Mouse (Mus musculus): Measurements from ENCODE around the gene Ncapd3.

The Ncapd3 gene

DNA sequence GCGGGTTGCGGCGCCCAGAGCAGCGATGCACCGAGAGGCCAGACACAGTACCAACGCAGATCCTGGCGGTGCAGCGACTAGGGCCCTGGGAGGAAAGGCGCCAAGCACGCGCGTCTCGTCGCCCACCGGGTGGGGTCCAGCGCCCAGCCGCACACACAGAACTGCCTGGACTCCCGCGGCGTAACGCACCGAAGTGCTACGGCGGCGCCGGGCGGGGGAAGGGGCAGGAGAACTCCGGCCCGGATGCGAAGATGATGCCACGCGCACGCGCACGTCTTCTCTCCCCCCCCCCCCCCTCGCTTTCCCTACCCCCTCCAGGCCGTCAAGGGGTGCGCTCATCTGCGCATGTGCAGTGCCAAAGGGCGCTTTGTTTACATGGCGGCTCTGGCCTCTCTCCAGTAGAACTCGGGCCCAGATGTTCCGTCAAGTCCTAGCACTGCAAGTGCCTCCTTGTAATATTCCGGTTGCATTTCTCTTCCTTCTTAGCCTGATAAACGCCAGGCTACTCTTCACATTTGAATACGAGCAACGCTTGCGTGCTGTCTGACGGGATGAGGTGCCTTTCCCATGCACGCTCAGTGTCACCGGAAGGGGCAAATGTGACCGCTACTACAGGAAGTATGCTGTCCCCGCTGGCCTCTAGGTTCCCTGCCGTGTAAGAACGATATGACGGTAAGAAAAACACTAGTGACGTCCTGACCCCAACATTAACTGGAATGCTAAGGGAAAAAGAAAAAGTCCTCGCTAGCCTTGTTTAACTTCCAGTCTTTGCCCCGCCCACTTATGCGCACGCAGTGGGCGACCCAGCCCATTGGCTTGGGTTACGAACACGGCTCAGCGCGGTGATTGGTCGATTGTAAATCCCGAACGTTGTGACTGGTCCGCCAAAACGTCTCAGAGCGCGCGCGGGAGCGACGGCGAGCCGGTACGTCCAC is at the start of gene Ncapd3, which contains the start of gene Vps26b:
Gene Ncapd3, plus strand, starts transcription at position 348 of the 935 bp plus-strand sequence.
Gene Vps26b, minus strand, starts transcription at position 238 of the 935 bp plus-strand sequence.
- in situ Hi-C loops (cut with MboI, MseI) = loop anchor here (5.0 to 25.0 kb wide), 2 partner anchors 33 to 1893 kb away; partner anchors contain the start of genes Acad8 and Thyn1

DNA sequence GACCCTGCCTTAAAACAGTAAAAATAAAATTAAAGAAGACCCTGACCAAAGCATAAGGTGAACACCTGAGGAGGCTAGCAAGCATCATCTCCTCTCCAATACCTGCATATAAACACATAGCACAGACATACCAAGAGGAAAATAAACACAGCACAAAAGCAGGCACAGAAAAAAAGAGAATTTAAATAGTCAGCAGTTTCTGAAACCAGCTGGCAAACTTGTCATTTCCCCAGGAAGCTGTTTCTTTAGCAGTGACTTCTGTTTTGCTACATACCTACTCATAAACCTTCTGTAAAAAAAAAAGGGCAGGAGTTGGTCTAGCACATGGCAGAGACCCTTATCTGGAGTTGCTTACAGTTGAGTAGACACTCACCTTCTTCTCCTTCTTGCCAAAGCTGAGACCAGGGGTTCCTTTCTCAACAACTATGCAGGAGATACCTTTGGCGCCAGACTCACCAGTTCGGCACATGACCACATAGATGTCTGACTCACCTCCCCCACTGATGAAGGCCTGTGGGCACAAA is 44.8 kb upstream of the Ncapd3 start:
- in situ Hi-C loops (cut with MboI, MseI) = loop anchor here (10.0 kb wide), 1 partner anchor 1790 kb away; no protein-coding TSS in a partner anchor

DNA sequence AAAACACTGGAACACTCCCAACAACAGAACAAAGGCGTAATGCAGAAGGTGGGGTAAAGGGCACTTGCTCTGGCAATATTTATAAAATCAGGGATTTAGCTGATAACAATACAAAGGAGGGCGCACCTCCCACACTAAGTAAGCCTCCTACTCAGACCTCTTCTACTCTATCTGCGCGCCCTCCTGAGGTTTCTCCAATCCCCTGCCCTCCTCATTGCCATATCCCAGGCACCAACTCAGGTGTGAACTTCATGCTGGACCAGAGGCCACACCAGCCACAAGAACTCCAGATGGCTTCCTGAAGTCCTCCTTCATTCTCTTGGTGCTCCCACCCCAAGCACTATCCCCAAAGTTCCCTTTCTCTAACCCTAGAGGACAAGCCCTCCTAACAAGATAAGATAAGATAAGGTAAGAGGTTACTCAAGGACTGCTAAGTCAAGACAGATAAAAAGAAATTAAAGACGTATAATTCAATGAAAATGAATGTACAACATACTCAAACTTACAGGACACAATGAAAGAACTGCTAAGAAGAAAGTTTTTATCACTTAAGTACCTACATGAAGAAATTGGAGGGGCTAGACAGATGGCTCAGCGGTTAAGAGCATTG is 44.2 kb upstream of the Ncapd3 start:
- in situ Hi-C loops (cut with MboI, MseI) = loop anchor here (10.0 kb wide), 1 partner anchor 1791 kb away; no protein-coding TSS in a partner anchor

DNA sequence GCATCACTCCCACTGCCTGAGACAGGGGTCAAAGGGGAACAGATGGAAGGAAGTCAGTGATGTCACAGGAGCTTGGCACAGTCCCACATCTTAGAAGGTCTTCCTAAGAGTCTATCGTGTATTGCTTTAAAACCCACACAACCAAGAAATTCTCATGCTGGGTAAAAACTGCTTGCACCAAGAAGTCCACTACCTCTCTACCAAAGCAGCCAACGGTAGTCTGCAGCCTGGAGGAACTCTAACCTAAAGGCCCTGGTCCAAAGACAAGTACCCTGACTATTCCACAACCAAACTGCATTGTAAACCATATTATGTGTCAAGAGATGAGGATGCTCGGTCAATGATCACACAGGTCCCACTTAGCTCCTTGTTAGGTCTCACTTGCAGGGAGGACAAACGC is 39.8 kb upstream of the Ncapd3 start:
- in situ Hi-C loops (cut with MboI, MseI) = no loop called here

DNA sequence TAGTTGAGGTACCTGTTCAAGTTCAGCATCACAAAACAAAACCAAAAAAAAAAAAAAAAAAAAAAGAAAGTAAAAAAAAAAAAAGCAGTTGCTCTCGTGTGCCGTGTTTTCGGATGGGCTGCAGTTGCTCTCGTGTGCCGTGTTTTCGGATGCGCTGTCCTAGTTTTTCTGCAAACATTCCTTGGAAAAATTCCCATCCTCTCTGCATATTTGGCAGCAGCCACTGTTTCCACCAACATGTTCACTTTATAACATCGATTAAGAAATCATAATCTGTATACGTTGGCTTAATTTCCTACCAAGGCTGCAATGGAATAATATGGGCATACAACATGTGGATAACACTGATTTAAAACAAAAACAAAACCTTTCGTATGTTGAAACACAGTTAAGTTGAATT is 36.9 kb upstream of the Ncapd3 start:
- in situ Hi-C loops (cut with MboI, MseI) = no loop called here

DNA sequence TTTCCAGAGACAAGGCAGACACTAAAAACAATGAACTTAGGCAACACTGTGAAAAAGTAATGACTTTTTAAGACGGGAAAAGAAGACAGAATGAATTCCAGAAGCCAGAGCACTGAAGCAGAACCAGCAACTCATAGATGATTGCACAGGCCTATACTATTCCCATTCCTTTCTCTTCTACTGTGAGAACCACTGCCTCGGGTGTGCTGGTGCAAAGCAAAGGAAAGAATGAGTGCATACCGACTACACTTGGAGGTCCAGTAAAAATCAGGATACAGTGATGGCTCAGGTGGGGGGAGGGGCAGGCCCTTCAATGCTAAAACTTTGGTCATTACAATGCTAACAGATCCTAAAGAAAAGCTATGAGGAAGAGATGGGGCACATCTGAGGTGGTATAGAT is 36.1 kb upstream of the Ncapd3 start:
- in situ Hi-C loops (cut with MboI, MseI) = no loop called here

DNA sequence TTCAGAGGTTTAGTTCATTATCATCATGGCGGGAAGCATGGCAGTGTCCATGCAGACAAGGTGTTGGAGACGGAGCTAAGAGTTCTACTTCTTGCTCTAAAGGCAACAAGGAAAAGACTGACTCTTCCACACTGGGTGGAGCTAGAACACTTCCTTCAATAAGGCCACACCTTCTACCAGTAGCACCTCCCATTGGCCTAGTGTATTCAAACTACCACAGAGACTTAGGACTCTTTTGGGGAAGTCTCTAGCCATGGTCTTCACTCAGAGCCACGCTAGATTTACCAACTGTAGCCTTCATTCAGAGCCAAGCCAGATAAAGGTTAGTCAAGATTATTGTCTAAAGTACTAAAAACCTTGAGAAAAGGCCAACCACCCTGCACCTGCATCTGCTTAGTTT is 32.9 kb upstream of the Ncapd3 start:
- in situ Hi-C loops (cut with MboI, MseI) = loop anchor here (5.0 kb wide), 1 partner anchor 35 kb away; the partner anchor contains the start of genes Ncapd3 and Vps26b

DNA sequence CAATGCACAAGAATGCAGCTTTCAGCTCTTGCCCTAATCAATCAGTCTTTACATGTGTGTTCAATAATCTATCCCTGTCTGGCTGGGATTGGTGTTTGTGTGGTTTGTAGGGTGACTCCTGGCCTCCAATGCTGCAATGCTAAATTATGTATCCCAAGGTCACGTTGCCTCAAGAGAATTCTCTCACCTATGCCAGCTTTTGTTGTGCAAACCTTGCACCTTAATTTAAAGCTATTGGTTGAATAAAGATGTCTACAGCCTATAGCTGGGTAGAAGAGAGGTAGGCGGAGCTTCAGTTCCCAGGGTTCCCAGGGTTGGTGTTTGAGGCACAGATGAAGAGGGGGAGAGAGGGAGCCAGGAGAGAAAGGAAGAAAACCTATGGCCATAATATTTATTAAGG is 32.5 kb upstream of the Ncapd3 start:
- in situ Hi-C loops (cut with MboI, MseI) = loop anchor here (5.0 kb wide), 1 partner anchor 35 kb away; the partner anchor contains the start of genes Ncapd3 and Vps26b

DNA sequence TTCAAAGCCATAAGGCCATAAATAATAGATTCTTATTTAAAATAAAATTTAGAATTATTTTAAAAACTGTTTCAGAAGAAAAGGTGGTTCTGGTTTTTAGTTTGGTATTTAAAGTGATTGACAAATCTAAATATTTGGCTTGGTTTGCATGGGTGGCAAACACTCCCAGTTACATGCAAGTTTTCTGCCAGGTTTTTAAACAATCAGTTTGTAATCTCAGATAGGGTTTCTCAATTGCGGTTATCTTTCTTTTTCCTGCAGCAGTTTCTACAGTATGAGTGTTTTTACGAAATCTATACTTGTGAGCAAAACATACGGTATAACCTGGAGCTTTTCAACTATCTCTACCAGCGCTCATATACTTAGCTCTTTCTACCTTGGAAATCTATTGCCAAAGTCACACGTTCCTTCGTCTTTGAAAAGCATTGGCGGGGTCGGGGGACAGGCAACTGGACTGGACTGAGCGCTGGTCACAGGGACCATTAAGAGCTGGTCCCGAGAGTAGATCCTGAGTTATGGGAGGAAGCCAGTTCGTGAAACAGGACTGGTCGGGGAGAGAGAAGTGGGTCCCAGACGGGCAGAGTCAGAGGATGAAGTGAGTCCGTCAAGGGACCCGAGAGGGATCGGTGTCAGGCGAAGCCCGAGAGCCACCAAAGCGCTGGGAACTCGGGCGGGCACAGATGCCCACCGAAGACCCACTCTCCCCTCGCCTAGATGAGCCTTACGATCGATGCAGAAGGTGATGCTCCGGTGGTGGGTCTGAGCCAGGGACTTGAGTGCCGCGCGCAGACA is 31.1 kb upstream of the Ncapd3 start:
- in situ Hi-C loops (cut with MboI, MseI) = loop anchor here (5.0 kb wide), 1 partner anchor 33 kb away; the partner anchor contains the start of genes Ncapd3 and Vps26b

DNA sequence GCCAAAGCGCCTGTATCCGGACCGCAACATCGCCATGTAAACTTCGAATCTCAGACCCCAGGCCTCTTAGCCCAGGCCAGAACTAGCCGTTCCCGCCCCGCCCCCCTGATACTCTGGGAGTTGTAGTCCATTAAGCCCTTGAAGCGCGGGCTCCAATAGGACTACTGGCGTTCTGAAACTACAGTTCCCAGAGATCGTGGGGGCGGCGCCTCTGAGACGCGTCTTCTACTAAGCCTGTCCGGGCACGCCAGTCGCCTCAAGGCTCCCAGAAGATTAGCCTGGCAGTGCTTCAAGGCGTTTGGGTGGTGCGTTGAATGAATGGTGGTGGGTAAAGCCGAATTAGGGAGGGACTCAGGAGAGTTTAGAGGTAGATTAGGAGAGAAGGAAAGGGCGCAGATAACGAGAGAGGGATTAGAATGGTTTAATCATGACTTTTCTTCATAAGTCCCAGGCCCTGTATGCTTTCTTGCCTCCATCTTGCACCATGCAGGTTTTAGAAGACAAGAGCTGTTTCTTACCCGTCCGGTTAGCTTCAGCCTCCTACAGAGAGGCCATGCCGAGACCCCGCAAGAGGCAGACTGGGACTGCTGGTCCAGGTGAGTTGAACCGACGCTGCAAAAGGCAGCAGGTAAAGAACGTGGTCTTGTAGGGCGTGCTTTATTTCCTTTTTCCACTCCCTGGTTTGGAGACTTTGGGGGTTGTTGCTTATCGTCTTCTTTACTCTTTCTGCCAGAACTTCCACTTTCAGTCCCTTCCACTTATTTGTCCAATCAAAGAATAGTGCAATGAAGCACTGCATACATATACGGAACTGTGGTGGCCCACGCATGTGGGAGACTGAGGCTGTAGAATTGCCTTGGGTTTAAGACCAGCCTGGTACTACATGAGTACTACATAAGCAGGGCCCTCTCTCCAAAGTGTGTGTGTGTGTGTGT is 30.2 kb upstream of the Ncapd3 start, which contains the start of the genes Acad8 and Thyn1:
Gene Acad8, minus strand, starts transcription at position 106 of the 935 bp plus-strand sequence.
Gene Thyn1, plus strand, starts transcription at position 250 of the 935 bp plus-strand sequence.
- in situ Hi-C loops (cut with MboI, MseI) = loop anchor here (5.0 to 10.0 kb wide), 2 partner anchors 33 to 1505 kb away; partner anchors contain the start of genes Ncapd3 and Vps26b

DNA sequence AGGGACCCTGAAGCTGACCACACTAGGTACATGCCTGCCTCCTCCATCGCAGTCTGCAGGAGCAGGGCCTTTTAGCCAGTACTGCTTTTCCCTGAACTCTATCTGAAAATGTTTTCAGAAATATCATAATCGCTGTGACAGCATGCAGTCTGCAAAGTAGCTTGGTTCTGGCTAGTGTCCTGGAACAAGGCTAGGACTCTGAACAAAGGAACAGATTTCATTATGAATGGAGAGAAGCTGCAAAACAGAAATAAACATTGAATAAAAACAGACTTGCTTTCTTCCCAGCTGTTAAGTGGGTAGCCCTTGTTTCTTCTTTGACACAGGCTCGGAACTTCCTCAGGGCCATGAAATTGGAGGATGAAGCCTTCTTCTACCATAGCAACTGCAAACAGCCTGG is 24.7 kb upstream of the Ncapd3 start:
- in situ Hi-C loops (cut with MboI, MseI) = loop anchor here (10.0 kb wide), 1 partner anchor 1510 kb away; no protein-coding TSS in a partner anchor

DNA sequence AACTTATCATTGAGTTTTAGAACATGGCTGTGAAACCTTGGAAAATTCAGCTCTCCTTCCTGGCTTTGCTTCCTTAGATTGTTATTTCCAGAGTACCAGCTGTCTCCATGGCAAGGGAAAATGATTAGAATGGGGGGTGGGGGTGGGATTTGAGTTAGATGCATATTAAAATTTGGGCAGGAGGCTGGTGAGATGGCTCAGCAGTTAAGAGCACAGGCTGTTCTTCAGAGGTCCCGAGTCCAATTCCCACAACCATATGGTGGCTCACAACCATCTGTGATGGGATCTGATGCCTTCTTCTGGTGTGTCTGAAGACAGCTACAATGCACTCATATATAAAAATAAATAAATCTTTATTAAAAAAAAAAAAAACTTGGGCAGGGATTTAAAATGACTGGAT is 24.0 kb upstream of the Ncapd3 start:
- in situ Hi-C loops (cut with MboI, MseI) = loop anchor here (10.0 kb wide), 1 partner anchor 1511 kb away; no protein-coding TSS in a partner anchor

DNA sequence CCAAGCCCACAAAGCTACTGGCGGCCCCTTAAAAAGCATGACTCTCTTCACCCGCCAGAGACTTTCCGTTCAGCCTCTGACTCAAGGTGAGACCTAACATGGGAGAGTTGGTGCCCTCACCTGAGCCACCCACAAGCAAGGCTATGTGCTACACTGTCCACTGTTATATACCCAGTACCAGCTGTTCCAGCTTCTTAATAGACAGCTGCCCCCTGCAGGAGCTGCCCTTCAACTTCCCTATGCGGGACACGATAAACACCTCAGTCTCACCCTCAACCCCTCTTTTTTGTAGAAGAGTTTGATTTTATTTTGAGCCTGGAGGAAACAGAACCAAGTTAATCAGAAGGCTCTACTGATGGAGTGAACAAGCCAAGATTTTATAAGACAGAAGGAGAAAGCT is 23.1 kb upstream of the Ncapd3 start:
- in situ Hi-C loops (cut with MboI, MseI) = loop anchor here (10.0 kb wide), 1 partner anchor 1512 kb away; no protein-coding TSS in a partner anchor

DNA sequence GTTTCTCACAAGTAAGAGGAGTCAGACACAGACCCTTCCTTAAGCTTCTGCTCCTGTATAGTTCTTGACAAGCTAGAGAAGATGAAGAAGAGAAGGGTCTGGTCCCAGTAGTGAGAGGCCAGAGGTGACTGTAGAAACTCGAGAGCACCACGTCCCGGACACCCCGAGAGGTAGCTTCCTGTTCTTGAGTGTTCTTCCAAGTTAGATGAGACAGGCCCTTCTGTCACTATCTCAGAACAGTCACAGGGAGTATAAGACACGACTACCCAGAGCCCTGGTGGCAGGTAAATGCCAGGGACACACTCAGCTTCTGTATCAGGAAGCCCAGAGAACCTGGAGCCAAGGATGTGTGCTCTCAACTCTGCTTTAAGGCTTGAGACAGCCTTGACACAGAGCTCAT is 20.7 kb upstream of the Ncapd3 start:
- in situ Hi-C loops (cut with MboI, MseI) = loop anchor here (10.0 kb wide), 1 partner anchor 1514 kb away; no protein-coding TSS in a partner anchor

DNA sequence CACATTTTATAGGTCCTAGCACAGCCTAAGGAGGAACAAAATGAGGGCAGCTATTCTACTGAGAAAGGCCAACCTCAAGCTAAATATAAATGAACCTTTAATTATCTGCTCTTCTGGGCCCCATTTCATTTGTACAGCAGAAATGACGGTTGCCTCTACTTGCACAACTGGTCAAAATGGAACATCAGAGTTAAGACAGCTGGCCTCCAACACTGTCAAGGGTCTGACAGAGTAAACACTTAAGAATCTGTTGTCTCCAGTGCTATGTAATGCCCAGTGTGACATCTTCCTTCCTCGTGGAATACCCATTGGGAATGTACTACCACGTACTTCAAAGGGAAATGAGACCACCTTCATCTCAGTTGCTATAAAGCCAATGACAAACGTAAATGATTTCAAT is 18.4 kb upstream of the Ncapd3 start:
- in situ Hi-C loops (cut with MboI, MseI) = no loop called here

DNA sequence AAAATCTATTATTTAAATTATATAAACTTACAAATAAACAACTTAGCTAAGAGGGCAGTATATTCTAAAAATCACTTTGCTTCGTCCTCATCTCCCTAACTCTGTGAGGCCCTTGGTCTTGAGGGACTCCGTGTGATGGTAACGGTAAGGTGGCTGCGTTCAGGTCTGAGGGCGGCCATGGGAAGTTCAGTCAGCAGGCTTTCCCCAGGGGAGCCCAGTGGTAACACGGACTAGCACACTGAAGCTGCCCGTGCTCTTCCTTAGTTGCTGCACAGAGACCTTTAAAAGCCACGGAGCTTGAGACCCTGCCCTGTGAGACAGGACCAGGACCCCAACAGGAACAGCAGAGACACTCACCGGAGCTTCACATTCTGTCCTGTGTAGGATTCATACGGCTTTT is 11.0 kb upstream of the Ncapd3 start:
- in situ Hi-C loops (cut with MboI, MseI) = no loop called here

DNA sequence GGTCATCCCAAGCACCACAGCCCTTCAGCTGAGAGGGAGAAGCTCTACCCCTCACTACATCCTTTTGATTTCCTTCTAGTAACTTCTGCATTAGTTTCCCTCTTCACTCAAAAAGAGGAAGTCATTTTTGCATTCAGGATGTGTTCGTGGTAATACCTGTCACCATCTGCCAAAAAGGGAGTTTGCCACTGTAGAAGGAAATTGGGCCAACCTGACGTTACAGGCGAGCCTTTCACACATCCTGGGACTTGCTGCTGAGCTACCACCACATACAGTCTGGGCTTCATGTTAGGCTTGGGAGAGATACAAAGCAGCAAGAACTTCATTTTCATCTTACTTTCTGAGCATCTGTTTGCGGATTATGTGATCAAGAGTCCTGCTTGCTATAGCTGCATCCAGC is 6.3 kb upstream of the Ncapd3 start:
- in situ Hi-C loops (cut with MboI, MseI) = no loop called here

DNA sequence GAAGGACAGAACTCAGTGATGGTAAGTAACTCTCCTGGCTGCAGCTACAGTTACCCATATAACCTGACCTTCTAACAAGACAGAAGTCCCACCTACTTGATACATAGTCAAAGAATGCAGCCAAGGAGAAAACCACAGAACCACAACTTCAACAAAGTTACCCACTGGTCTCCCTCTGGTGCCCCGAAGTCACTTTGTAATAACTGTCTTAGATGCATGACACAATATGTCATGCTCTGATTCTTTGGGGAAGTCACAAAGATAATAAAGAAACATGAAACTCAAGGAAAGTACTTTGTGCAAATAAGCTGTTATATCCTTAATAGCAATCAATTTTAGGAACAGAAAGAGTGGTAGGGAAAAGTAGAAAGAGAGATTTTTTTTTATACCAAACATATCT is 3.3 kb upstream of the Ncapd3 start:
- in situ Hi-C loops (cut with MboI, MseI) = loop anchor here (25.0 kb wide), 1 partner anchor 1889 kb away; no protein-coding TSS in a partner anchor
